Mouse (Mus musculus): ENCODE data around the gene Lmx1b. TPM values are rescaled to one million over a fixed set of nuclear protein-coding genes. Genes with fewer than 3 reads are reported as not detected.

The Lmx1b gene
- total RNA-seq, 1 experiment from 2014 or later, result not detected

DNA sequence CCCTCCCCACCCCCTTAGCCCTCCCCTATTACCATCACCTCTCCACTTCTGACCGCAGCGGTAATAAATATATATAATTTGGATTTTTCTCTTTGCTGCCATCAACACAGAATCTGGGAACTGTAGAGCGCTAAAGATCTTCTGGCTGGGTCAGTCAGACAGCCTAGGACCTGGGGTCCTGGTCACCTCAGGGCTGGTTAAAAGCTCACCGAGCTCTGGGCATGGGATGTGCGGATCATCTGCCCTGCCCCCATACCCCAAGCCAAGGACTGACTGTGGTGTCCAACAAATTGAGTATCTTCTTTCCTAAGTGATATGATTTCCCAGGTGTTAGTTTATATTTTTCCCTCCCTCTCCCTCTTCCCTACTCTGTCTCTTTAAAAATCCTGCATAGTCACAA, 6.4 kb downstream of the Lmx1b start:
- ATAC-seq (replicated peaks in 1 of 2; ENCODE audit: insufficient read depth in 1 of 2, low FRiP score in 2 of 2, low TSS enrichment in 1 of 2, low read depth in 1 of 2, poor library complexity in 2 of 2, severe bottlenecking in 2 of 2), result no peak

GRCm38 (mm10) chr2:33633237-33633636, 7.1 kb downstream of the Lmx1b start:
- ATAC-seq (replicated peaks in 1 of 2; ENCODE audit: insufficient read depth in 1 of 2, low FRiP score in 2 of 2, low TSS enrichment in 1 of 2, low read depth in 1 of 2, poor library complexity in 2 of 2, severe bottlenecking in 2 of 2), result no peak

GRCm38 (mm10) chr2:33632551-33633059, 7.7 kb downstream of the Lmx1b start:
- no peak for ATAC-seq (replicated peaks in 1 of 2; ENCODE audit: insufficient read depth in 1 of 2, low FRiP score in 2 of 2, low TSS enrichment in 1 of 2, low read depth in 1 of 2, poor library complexity in 2 of 2, severe bottlenecking in 2 of 2)

GRCm38 (mm10) chr2:33631708-33632343, 8.5 kb downstream of the Lmx1b start:
- no peak for ATAC-seq (replicated peaks in 1 of 2; ENCODE audit: insufficient read depth in 1 of 2, low FRiP score in 2 of 2, low TSS enrichment in 1 of 2, low read depth in 1 of 2, poor library complexity in 2 of 2, severe bottlenecking in 2 of 2)

DNA sequence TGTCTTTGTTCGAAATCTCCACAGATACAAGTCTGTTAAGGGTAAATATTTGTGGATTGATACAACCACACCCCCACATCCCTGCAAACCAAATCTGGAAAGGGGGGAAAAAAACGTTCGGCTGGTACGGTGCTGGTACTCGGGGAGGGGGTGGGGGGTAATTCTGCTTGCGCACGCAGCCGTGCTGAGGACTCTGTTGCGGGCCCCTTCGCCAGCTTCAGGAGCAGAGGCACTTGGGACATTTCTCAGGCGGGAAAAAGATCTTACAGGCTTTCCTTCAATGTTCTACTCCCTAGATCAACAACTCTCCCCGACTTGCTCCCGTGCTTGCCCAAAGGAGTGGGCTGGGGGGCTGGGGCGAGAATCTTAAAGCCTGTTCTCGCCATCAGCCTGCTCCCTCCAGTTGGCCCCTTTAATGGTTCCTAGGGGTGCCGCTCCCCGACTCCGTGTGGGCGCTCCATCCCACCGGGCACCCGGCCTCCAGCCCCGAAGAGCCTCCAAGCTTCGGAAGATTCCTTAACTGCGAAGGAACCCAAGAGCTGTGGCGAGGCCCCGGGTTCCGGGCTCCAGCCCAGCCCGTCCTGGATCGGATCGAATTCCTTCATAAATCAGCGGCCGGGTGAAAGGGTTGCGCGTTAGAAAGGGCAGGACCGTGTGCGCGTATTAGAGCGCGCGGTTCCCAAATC, 9.1 kb downstream of the Lmx1b start:
- ATAC-seq (replicated peaks in 1 of 2; ENCODE audit: insufficient read depth in 1 of 2, low FRiP score in 2 of 2, low TSS enrichment in 1 of 2, low read depth in 1 of 2, poor library complexity in 2 of 2, severe bottlenecking in 2 of 2), result no peak

DNA sequence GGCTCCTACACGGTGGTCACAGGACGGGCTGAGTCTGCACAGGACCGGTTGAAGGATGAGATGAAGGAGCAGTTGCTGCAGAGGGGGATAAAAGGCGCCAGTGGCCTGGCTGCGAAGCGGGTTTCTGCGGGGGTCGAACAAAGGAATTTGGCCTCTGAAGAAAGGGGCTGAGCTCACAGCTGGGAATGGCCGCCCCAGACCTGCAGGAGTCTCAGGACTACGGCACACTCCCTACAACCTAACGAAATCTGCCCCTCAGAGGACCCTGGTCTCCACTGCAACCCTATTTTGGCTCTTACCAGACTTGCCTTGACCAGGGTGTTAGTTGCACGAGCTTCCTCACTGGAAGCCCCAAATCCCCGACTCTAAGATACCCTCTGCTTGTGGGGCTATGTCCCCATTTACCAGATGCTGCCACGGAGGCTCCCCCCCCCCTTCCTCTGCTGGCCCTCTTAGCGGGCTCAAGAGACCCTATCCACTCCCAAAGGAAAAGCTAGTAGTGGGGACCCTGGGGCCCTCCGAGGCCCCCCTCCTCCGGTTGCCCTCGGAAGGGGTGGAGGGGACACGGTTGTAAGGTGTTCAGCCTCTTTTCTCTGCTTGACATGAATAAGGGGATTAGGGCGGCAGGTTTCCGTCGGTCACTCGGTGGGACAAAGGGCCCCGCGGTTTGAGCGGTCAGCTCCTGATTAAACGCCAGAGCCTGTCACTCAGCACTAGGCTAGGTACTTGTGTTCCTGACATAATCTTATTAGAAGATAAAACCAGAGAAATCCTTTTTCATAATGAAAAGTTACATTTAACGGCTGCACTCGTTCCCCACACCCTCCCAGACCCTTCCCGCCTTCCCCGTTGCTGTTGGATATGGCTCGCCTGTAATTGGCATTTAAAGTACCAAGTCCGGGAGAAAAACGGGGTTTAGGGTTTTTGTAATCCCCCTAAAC, 10.0 kb downstream of the Lmx1b start:
- ATAC-seq (replicated peaks in 1 of 2; ENCODE audit: insufficient read depth in 1 of 2, low FRiP score in 2 of 2, low TSS enrichment in 1 of 2, low read depth in 1 of 2, poor library complexity in 2 of 2, severe bottlenecking in 2 of 2), result no peak

DNA sequence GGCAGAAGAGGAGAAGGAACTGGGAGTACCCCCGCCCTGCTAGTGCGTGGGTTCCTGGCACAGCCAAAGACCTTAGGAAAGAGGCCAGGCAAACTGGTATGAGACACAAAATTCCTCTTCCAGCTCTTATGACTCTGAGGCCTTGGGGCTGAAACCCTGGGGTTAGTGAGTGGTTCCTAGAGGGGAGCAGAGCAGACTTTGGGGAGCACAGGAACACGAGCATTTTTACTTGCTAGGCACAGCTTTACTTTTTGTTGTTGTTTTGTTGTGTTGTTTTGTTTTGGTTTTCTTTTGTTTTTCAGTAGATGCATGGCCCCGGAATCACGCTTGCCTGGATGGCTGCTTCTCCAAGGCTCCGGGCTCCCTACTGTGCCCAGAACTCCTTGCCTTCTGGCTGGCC, 10.7 kb downstream of the Lmx1b start:
- ATAC-seq (replicated peaks in 1 of 2; ENCODE audit: insufficient read depth in 1 of 2, low FRiP score in 2 of 2, low TSS enrichment in 1 of 2, low read depth in 1 of 2, poor library complexity in 2 of 2, severe bottlenecking in 2 of 2), result no peak

DNA sequence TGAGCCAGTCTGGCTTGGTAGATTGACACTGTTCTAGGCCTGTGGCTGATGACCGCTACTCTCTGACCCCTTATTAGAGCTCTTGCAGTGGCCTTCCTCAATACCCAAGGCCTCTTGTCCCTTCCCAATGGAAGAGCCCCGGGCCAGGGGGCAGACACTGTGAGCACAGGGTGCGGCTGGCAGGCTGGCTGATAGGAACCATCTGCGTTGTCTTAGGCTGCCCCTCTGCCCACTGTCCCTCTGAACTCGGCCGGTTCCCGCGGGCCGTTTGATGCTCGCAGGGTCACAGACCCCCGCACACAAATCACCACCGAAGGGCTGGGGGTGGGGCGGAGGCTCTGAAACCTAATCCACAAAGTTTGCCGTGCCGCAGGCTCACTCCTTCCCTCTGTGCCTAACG, 11.5 kb downstream of the Lmx1b start:
- ATAC-seq (replicated peaks in 1 of 2; ENCODE audit: insufficient read depth in 1 of 2, low FRiP score in 2 of 2, low TSS enrichment in 1 of 2, low read depth in 1 of 2, poor library complexity in 2 of 2, severe bottlenecking in 2 of 2), result no peak

GRCm38 (mm10) chr2:33627058-33627375, 13.3 kb downstream of the Lmx1b start:
- ATAC-seq (replicated peaks in 1 of 2; ENCODE audit: insufficient read depth in 1 of 2, low FRiP score in 2 of 2, low TSS enrichment in 1 of 2, low read depth in 1 of 2, poor library complexity in 2 of 2, severe bottlenecking in 2 of 2), result no peak

DNA sequence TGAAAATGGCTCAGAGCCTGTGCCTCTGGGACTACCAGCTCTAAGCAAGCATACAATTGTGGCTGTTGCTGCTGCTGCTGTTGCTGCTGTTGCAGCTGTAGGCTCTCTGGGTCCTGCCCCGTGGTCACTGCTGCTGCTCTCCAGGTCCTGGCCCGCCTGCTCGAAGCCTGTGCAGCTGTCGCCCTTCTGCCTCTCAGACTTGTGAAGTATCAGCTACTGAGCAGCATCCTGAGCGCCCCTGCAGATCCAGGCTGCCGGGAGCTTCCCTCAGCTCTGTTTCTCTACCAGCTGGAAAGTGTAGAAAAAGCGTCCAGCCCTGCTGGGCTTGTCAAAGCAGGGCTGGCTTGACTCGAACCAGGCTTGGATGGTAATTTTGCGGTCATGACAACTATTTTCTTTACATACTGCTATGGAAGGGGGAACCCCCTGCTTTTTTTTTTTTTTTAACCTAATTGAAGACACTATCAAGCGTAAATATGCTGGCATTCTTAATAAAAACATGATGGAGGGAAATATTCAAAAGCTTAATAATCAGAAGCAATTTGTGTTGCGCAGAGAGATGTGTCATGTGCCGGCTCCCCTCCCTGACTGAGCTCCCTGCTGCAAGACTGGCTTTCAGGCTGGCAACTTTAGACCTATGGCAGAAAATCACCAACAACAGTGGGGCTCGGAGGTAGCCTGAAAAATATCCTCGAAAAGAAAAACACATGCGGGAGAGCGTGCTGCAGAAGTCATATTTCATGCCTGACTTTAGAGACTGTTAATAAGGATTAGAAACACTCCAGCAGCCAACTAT, 13.9 kb downstream of the Lmx1b start:
- no peak for ATAC-seq (replicated peaks in 1 of 2; ENCODE audit: insufficient read depth in 1 of 2, low FRiP score in 2 of 2, low TSS enrichment in 1 of 2, low read depth in 1 of 2, poor library complexity in 2 of 2, severe bottlenecking in 2 of 2)

GRCm38 (mm10) chr2:33617670-33618069, 22.6 kb downstream of the Lmx1b start:
- ATAC-seq (replicated peaks in 1 of 2; ENCODE audit: insufficient read depth in 1 of 2, low FRiP score in 2 of 2, low TSS enrichment in 1 of 2, low read depth in 1 of 2, poor library complexity in 2 of 2, severe bottlenecking in 2 of 2), result no peak

DNA sequence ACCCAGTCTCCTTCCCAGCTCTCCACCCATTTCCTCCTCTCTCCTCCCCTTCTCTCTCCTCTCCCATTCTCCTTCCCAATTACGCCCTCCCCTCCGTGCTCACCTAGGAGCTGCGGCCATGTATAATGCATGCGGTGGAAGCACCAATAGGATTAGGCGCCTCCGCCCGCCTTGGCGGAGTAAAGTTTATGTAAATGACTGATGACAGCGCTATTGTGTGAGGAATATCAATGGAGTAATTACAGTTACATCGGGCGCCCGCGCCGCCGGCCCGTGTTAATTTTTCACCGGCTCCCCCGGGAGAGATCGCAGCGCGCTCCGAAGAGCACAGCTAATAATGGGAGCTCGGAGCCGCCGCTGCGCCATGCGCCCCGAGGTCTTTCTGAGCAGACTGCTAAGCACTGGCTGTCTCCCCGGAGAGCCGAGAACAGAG, 23.9 kb downstream of the Lmx1b start:
- ATAC-seq (replicated peaks in 1 of 2; ENCODE audit: insufficient read depth in 1 of 2, low FRiP score in 2 of 2, low TSS enrichment in 1 of 2, low read depth in 1 of 2, poor library complexity in 2 of 2, severe bottlenecking in 2 of 2), result 0 out of 4 replicates have a peak, but pooled peaks of 1 of the 2 experiments have one; percentile 16

- no peak for ATAC-seq (replicated peaks in 1 of 2; ENCODE audit: insufficient read depth in 1 of 2, low FRiP score in 2 of 2, low TSS enrichment in 1 of 2, low read depth in 1 of 2, poor library complexity in 2 of 2, severe bottlenecking in 2 of 2)
Observed at GRCm38 (mm10) chr2:33615843-33616344, 24.4 kb downstream of the Lmx1b start.

DNA sequence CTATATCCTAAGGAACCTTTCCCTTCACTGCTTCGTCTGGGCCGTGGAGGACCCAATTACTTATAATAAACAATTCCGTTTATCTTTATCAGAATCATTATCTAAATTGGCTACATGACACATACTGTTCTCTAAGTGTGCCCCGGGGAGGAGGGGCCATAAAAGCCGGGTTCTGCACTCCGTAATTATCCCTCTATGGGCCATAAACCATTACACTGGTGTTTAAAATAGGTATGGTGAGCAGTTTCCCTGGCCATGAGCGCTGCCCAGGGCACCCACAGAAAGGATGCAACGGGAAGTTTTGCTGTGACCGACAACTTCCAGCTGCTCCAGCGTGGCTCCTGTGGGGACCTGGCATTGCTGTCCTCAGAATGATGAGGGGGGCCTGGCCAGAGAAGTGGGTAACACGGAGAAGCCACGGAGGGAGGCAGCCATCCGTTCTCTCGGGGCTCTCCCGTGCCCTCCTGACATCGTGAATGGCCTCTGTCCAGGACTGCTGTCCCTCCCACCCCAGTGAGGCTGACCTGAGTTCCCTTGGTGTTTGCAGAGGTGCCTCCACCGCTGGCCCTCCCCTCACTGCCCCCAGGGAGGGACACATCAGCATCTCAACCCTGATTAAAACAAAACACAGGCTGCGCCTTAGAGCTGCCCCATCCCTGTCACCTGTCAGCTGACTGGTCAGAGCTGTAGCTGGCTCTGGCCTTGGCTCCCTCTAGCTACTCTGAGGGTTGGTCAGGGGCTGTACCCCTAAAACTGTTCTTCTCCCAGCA, 34.6 kb downstream of the Lmx1b start:
- no peak for ATAC-seq (replicated peaks in 1 of 2; ENCODE audit: insufficient read depth in 1 of 2, low FRiP score in 2 of 2, low TSS enrichment in 1 of 2, low read depth in 1 of 2, poor library complexity in 2 of 2, severe bottlenecking in 2 of 2)

- ATAC-seq (replicated peaks in 1 of 2; ENCODE audit: insufficient read depth in 1 of 2, low FRiP score in 2 of 2, low TSS enrichment in 1 of 2, low read depth in 1 of 2, poor library complexity in 2 of 2, severe bottlenecking in 2 of 2), result peak in 1 of 2 experiments; percentile 42; a peak in 2 of 4 replicates
Observed at GRCm38 (mm10) chr2:33604846-33605486, 35.3 kb downstream of the Lmx1b start.

DNA sequence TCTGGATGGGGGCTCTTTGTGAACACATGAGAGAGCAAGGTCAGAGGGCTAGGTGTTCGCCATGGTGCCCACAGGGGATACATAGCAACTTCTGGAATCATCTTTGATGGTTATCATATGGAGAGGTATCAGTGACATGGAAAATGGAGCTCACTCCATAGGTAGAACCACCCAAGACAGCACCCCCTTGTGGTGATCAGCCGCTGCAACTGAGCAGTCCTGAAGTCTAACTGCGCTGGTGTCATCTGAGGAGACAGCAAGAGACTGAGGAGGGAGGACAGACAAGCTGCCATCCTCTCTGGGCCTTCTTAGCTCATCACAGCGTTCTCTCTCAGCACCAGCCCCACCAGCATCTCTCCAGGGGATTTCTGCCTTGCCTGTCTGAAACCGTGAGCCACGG, 39.8 kb downstream of the Lmx1b start:
- ATAC-seq (replicated peaks in 1 of 2; ENCODE audit: insufficient read depth in 1 of 2, low FRiP score in 2 of 2, low TSS enrichment in 1 of 2, low read depth in 1 of 2, poor library complexity in 2 of 2, severe bottlenecking in 2 of 2), result no peak
